Mouse (Mus musculus): ENCODE data around the gene Scgb1b10.
"Not testable (repeated sequence)": the region's sequence is repeated elsewhere in the genome, so short reads cannot be mapped to it uniquely, and the experiment has no call there.

Gene Scgb1b10

GRCm38 (mm10) chr7:32100553-32100952 lies at the start of gene Scgb1b10:
Gene Scgb1b10 (plus strand): TSS chr7:32100853.
- not testable (repeated sequence) for DNase-seq (ENCODE audit: extremely low read depth, low read depth, low spot score)
